Mouse (Mus musculus): ENCODE data around the gene Runx2.

- no peak for TF ChIP-seq CTCF (IDR thresholded peaks at IDR 0.05; ENCODE audit: extremely low read depth, insufficient read depth, low read length)
- TF ChIP-seq POLR2A (IDR thresholded peaks at IDR 0.05; ENCODE audit: extremely low read depth, insufficient read depth, low read length): no peak
Observed at GRCm38 (mm10) chr17:44733544-44734310, 80.9 kb downstream of the Runx2 start.
